Mouse (Mus musculus): ENCODE data around the gene Tmem164. TPM values are rescaled to one million over a fixed set of nuclear protein-coding genes. Genes with fewer than 3 reads are reported as not detected.
A peak's percentile ranks its signal among the peaks of the same experiment; 100 is the strongest.

The Tmem164 gene
- polyA plus RNA-seq, 1 experiment: 12.4 TPM

DNA sequence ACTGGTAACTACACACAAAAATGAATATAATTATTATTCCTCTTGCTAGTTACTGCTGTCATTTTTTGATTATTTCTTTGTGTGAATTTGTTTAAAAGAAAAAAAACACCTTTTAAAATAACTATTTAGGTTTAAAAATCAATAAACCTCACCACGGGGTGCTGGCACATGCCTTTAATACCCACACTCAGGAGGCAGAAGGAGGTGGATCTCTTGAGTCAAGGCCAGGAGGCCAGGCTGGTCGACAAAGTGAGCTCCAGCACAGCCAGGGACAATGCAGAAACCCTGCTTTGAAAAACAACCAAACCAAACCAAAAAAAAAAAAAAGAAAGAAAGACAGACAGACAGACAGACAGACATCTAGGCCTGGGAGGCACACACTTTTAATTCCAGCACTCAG lies 12.1 kb downstream of the Tmem164 start:
- no peaks in the 10 kb centered on the region for H3K27me3 ChIP-seq (ENCODE audit: control insufficient read depth, insufficient read depth, low read length)
- no peak overlapping the region for H3K27ac ChIP-seq (ENCODE audit: insufficient read depth, low read depth, low read length)
- TF ChIP-seq POLR2A (IDR thresholded peaks at IDR 0.05; ENCODE audit: low read depth, low read length) (no peak), CTCF (IDR thresholded peaks at IDR 0.05; ENCODE audit: extremely low read depth, insufficient read length, insufficient replicate concordance, low read depth, low read length) (no peak)
- H3K4me3 ChIP-seq (ENCODE audit: low read depth, low read length): no peak overlapping the region
- H3K4me1 ChIP-seq (ENCODE audit: control insufficient read depth, insufficient read depth, insufficient read length, low read length): peaks cover 2% of the 10 kb centered on the region; the same call in 1 of the 2 replicates
- WGBS: 54% methylated on average over 2 of the region's 2 CpGs
- peaks cover 9% of the 10 kb centered on the region; the same call in 1 of the 2 replicates for H3K36me3 ChIP-seq (ENCODE audit: control insufficient read depth, insufficient read depth, low read length)

DNA sequence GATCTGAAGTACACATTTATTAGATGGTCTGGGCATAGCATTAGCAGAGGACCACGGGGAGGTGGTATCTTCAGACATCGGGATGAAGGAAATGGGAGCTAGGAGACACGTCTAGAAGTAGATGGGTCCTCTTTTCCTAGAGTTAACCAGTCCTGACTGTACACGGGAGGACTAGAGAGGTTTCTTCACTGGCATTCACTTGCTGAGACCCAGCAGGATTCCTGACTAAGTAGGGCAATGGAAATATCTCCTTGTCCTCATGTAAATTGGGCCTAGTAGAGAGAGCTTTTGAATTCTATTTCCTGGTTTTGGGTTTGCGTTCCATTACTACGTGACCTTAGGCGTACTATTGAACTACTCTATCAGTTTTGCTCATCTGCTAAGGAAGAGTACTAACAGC lies 13.1 kb downstream of the Tmem164 start:
- 94% methylated on average over 7 of the region's 7 CpGs for WGBS
- peaks cover 9% of the 10 kb centered on the region; the same call in 1 of the 2 replicates for H3K36me3 ChIP-seq (ENCODE audit: control insufficient read depth, insufficient read depth, low read length)
- no peak overlapping the region for H3K27ac ChIP-seq (ENCODE audit: insufficient read depth, low read depth, low read length)
- peaks cover 4% of the 10 kb centered on the region; the same call in 1 of the 2 replicates for H3K4me1 ChIP-seq (ENCODE audit: control insufficient read depth, insufficient read depth, insufficient read length, low read length)
- H3K27me3 ChIP-seq (ENCODE audit: control insufficient read depth, insufficient read depth, low read length): no peaks in the 10 kb centered on the region
- no peak overlapping the region for H3K4me3 ChIP-seq (ENCODE audit: low read depth, low read length)
- TF ChIP-seq CTCF (IDR thresholded peaks at IDR 0.05; ENCODE audit: extremely low read depth, insufficient read length, insufficient replicate concordance, low read depth, low read length) (no peak), POLR2A (IDR thresholded peaks at IDR 0.05; ENCODE audit: low read depth, low read length) (no peak)

DNA sequence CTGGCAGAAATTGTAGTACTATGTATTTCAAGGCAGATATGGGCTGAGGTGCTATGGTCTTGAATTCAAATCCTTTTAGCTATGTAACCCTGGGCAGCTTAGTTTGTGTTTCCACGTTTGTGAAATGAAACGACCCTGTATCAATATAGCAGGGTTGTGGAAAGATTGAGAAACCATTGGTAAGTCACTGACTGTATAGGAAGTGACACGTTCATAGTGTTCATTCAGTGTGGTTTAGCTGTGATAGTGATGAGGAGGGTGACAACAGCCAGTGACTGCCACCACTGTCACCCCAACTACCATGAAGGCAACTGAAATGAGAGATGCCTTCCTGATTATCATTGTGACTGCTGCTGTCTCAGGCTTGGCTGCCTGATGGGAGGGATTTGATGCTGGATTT lies 13.7 kb downstream of the Tmem164 start:
- H3K27me3 ChIP-seq (ENCODE audit: control insufficient read depth, insufficient read depth, low read length): no peaks in the 10 kb centered on the region
- H3K4me3 ChIP-seq (ENCODE audit: low read depth, low read length): no peak overlapping the region
- H3K36me3 ChIP-seq (ENCODE audit: control insufficient read depth, insufficient read depth, low read length): peaks cover 9% of the 10 kb centered on the region; the same call in 1 of the 2 replicates
- 79% methylated on average over 3 of the region's 3 CpGs for WGBS
- H3K4me1 ChIP-seq (ENCODE audit: control insufficient read depth, insufficient read depth, insufficient read length, low read length): peaks cover 4% of the 10 kb centered on the region; the same call in 1 of the 2 replicates
- TF ChIP-seq CTCF (IDR thresholded peaks at IDR 0.05; ENCODE audit: extremely low read depth, insufficient read length, insufficient replicate concordance, low read depth, low read length) (no peak), POLR2A (IDR thresholded peaks at IDR 0.05; ENCODE audit: low read depth, low read length) (no peak)
- H3K27ac ChIP-seq (ENCODE audit: insufficient read depth, low read depth, low read length): no peak overlapping the region

DNA sequence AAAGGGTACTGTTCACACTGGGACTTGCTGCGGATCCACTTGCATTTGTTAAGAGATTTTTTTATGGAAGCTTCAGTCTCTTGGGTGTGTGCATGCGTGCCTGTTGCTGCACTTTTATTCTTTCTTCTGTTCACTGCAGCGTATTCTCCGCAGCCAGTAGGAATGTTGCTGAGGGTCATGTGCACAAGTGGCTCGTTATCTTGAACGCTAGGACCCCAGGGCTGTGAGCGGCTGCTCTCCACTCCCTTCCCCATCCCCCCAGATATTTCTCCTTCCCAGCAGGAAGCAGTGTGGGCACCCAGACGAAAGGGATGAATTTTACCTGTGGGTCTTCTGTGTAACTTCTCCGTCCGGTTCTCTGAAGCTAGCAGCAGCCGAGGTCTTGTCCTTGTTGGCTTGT lies 15.6 kb downstream of the Tmem164 start:
- no peak overlapping the region for H3K27ac ChIP-seq (ENCODE audit: insufficient read depth, low read depth, low read length)
- H3K27me3 ChIP-seq (ENCODE audit: control insufficient read depth, insufficient read depth, low read length): no peaks in the 10 kb centered on the region
- whole genome bisulfite sequencing: 91% methylated on average over 11 of the region's 11 CpGs
- peaks cover 10% of the 10 kb centered on the region; the same call in 1 of the 2 replicates for H3K4me1 ChIP-seq (ENCODE audit: control insufficient read depth, insufficient read depth, insufficient read length, low read length)
- no peak for TF ChIP-seq POLR2A (IDR thresholded peaks at IDR 0.05; ENCODE audit: low read depth, low read length)
- H3K4me3 ChIP-seq (ENCODE audit: low read depth, low read length): no peak overlapping the region
- H3K36me3 ChIP-seq (ENCODE audit: control insufficient read depth, insufficient read depth, low read length): peaks cover 7% of the 10 kb centered on the region; the same call in 1 of the 2 replicates

DNA sequence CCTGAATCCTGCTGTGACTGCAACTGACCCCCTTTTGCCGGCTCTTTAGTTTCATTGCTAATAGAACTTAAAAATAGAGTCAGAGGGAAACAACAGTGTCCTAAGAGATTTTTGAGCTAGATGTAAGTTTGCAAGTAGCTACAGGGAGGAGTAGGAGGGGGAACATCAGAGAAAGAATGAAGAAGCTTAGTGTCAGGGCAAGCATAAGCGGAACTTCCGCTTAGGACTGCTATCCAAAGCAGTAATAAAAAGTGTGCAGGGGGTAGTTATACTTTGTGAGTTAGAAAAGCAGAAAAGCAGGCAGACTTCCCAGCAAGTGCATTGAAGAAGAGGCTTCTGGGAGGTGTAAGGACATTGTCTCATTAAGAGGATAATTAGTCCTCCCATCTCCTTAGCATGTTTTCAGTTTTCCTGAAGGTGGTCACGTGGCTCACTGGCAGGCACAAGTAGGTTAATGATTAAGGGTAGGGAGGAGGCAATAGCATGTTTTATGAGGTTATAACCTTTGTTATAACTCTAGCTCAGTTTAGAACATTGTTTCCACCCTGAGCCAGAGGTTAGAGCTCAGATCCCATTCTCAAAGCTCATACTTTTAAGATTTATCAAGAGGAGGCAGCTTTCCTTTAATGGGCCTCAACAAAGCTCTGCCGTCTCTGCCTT lies 16.5 kb downstream of the Tmem164 start:
- Histone ChIP-seq H3K36me3 (ENCODE audit: control insufficient read depth, insufficient read depth, low read length) (peaks cover 6% of the 10 kb centered on the region; the same call in 1 of the 2 replicates), H3K4me3 (ENCODE audit: low read depth, low read length) (no peak overlapping the region), H3K27ac (ENCODE audit: insufficient read depth, low read depth, low read length) (peak overlapping the region; percentile 99), H3K4me1 (ENCODE audit: control insufficient read depth, insufficient read depth, insufficient read length, low read length) (peaks cover 14% of the 10 kb centered on the region; the same call in 1 of the 2 replicates), H3K27me3 (ENCODE audit: control insufficient read depth, insufficient read depth, low read length) (no peaks in the 10 kb centered on the region)
- WGBS: 56% methylated on average over 5 of the region's 5 CpGs
- TF ChIP-seq CTCF (IDR thresholded peaks at IDR 0.05; ENCODE audit: extremely low read depth, insufficient read length, insufficient replicate concordance, low read depth, low read length): no peak
- no peak for TF ChIP-seq POLR2A (IDR thresholded peaks at IDR 0.05; ENCODE audit: low read depth, low read length)

DNA sequence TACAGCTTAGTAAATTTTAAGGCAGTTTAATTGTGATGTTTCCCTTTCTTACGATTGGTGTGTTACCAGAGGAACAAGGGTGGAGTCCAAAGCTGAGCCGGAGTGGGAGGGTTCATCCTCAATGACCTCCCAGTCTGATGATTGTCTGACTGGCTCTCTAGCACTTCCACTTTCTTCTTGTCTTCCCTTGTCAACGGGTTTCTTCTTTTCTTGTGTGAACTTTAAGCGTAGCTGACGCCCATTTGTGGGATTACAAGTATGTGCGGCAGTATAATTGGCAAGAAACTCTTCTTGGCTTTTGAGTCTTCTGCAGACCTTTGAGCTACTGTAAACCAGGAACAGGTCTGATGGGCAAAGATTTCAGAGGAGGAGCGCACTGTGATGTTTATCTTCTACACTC lies 17.0 kb downstream of the Tmem164 start:
- Histone ChIP-seq H3K36me3 (ENCODE audit: control insufficient read depth, insufficient read depth, low read length) (peaks cover 5% of the 10 kb centered on the region; the same call in 1 of the 2 replicates), H3K4me3 (ENCODE audit: low read depth, low read length) (no peak overlapping the region), H3K27me3 (ENCODE audit: control insufficient read depth, insufficient read depth, low read length) (no peaks in the 10 kb centered on the region), H3K4me1 (ENCODE audit: control insufficient read depth, insufficient read depth, insufficient read length, low read length) (peaks cover 14% of the 10 kb centered on the region; the same call in 1 of the 2 replicates), H3K27ac (ENCODE audit: insufficient read depth, low read depth, low read length) (peak overlapping the region; percentile 99)
- TF ChIP-seq CTCF (IDR thresholded peaks at IDR 0.05; ENCODE audit: extremely low read depth, insufficient read length, insufficient replicate concordance, low read depth, low read length) (no peak), POLR2A (IDR thresholded peaks at IDR 0.05; ENCODE audit: low read depth, low read length) (no peak)
- WGBS: 26% methylated on average over 7 of the region's 7 CpGs

DNA sequence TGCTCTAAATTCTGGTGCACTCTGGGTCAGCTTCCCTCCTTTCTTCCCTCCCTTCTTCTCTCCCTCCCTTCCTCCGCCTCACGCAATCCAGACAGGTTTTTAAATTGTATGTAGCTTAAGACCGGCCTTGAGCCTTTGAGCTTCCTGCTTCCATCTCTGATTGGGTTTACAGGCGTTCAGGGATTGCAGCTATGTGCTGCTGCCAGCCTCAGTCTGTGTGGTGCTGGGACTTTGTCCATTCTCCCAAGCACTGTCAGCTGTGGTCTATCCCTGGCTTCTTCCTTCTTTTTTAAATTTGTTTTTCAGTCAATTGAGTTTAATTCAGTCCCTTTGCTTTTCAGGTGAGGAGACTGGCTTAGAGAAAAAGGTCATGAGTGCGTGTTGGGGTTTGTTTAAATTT lies 20.9 kb downstream of the Tmem164 start:
- 0 out of 2 replicates have a peak, but pooled peaks cover 1% of the 10 kb centered on the region for H3K36me3 ChIP-seq (ENCODE audit: control insufficient read depth, insufficient read depth, low read length)
- TF ChIP-seq CTCF (IDR thresholded peaks at IDR 0.05; ENCODE audit: extremely low read depth, insufficient read length, insufficient replicate concordance, low read depth, low read length) (no peak), POLR2A (IDR thresholded peaks at IDR 0.05; ENCODE audit: low read depth, low read length) (no peak)
- no peaks in the 10 kb centered on the region for H3K27me3 ChIP-seq (ENCODE audit: control insufficient read depth, insufficient read depth, low read length)
- peak overlapping the region; percentile 76 for H3K27ac ChIP-seq (ENCODE audit: insufficient read depth, low read depth, low read length)
- WGBS: 28% methylated on average over 5 of the region's 5 CpGs
- H3K4me1 ChIP-seq (ENCODE audit: control insufficient read depth, insufficient read depth, insufficient read length, low read length): peaks cover 14% of the 10 kb centered on the region; the same call in 1 of the 2 replicates
- no peak overlapping the region for H3K4me3 ChIP-seq (ENCODE audit: low read depth, low read length)
